Mouse (Mus musculus): Measurements from ENCODE around the gene Prss35. TPM values are rescaled to one million over a fixed set of nuclear protein-coding genes. Genes with fewer than 3 reads are reported as not detected.

The Prss35 gene
- polyA plus RNA-seq, 1 experiment = 23.0 TPM

DNA sequence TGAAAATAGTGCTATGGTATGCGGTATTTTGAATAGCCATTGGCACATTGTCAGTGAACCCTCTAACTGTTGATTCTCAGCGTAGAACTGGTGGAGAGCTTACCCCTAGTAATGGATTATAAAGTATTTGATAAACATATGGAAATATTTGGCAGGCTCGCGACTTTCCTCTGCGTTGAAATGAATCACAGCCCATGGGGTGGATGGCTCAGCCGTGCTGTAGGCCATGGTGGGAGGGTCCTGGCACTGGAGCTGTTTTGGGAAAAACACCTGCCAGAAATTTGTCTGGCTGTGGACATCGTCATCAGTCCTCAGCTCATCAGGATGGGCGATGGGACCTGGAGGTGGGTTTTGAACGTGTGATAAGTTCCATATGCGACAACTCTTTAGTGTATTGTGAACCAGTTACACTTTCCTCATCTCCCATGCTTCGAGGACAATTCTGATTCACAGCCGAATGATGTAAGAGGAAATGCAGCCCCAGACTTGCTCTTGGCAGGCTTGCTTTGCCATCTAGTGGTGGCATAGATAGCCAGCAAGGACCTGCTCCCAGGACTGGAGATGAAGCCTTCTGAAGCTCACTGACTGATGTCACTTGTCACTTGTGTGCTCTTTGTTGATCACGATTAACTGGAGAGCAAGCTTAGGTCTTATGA is 2.6 kb downstream of the Prss35 start:
- peak; percentile 85 for TF ChIP-seq CTCF (IDR thresholded peaks at IDR 0.05; ENCODE audit: borderline replicate concordance, insufficient read depth, low read length)
- TF ChIP-seq POLR2A (IDR thresholded peaks at IDR 0.05; ENCODE audit: low read depth, low read length) = 0 out of 2 replicates have a peak, but pooled peaks have one; percentile 7
- Histone ChIP-seq H3K4me3 (ENCODE audit: insufficient read depth, low read length) (no peak overlapping the region), H3K4me1 (ENCODE audit: control insufficient read depth, insufficient read depth, low read length) (peaks cover 7% of the 10 kb centered on the region), H3K27ac (ENCODE audit: insufficient read depth, low read length) (peak overlapping the region; percentile 27)

DNA sequence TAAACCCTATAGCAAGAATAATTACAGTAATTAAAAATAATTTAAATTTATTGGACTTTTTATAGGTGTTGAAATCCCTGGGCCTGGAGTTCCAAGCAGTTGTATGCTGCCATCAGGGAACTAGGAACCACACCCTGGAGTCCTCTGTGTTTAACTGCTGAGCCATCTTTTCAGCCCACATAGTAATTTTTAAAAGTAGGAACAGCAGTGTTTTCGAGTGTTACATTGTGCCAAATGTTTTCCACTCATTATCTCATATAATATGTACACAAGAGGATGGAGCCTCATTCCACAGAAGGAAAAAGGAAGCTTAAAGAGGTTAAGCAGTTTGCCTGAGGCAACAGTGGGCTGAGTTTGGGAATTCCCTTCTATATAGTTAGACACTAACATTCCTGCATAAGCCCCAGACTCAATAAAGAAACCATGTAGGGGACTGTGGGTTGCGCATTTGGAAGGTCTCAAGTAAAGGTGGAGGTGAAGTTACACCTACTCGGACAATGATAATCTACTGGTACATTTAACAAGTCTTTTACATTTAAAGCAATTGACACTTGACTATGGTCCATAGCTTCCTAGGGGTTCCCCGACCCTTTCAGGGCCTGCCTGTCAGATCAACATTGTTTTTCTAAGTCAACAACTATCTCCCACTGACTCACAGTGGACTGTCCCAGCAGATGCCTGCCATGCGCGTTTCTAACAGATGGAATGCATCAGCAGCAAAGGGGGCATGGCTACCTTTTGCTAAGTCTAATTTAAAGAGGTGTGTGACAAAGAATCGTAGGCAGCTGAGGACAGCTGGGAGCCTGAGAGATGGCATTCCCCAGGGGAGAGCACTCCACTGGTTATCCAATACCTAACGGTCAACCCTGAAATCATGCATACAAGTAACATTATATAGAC is 19.3 kb downstream of the Prss35 start:
- H3K4me1 ChIP-seq (ENCODE audit: control insufficient read depth, insufficient read depth, low read length) = no peaks in the 10 kb centered on the region
- no peak for TF ChIP-seq CTCF (IDR thresholded peaks at IDR 0.05; ENCODE audit: borderline replicate concordance, insufficient read depth, low read length)
- no peak for TF ChIP-seq POLR2A (IDR thresholded peaks at IDR 0.05; ENCODE audit: low read depth, low read length)
- H3K4me3 ChIP-seq (ENCODE audit: insufficient read depth, low read length) = no peak overlapping the region
- H3K27ac ChIP-seq (ENCODE audit: insufficient read depth, low read length) = no peak overlapping the region

DNA sequence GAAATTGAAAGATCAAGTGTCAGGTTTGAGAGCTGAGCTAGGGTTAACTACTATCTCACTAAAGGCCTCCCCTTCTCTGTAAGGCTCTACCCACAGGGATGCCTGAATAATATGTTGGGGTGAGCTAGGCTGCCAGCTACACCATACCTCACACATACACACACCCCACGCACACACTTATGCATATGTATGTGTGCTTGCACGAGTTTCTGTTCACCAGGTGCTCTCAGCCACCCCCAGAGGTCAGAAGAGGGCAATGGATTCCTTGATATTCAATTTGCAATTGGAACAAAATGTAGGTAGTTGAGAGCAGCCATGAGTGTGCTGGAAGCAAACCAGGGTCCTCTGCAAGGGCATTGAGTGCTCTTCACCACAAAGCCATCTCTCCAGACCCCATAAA is 20.6 kb downstream of the Prss35 start:
- Histone ChIP-seq H3K4me3 (ENCODE audit: insufficient read depth, low read length) (no peak overlapping the region), H3K4me1 (ENCODE audit: control insufficient read depth, insufficient read depth, low read length) (no peaks in the 10 kb centered on the region), H3K27ac (ENCODE audit: insufficient read depth, low read length) (no peak overlapping the region)
- TF ChIP-seq POLR2A (IDR thresholded peaks at IDR 0.05; ENCODE audit: low read depth, low read length) (no peak), CTCF (IDR thresholded peaks at IDR 0.05; ENCODE audit: borderline replicate concordance, insufficient read depth, low read length) (no peak)

DNA sequence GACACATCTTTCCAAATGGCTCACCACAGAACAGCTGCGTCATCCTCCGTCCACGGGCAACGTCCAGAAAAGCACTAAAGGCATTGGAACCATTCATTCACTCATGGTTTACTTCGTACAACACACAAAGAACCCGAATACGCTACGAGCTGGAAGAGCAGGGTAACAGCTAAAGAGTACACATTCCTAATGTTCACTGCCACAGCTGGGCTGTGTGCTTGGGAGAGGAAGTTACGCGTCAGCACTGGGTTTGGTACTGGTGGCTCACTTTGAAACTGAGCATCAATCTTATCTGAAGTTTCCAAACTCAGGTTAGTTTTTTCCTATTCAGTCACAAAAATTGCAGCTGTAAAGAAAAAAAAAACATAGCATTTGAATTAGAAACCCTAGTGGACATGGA is 23.5 kb downstream of the Prss35 start:
- Histone ChIP-seq H3K4me1 (ENCODE audit: control insufficient read depth, insufficient read depth, low read length) (no peaks in the 10 kb centered on the region; the same call in 1 of the 2 replicates), H3K27ac (ENCODE audit: insufficient read depth, low read length) (no peak overlapping the region), H3K4me3 (ENCODE audit: insufficient read depth, low read length) (no peak overlapping the region)
- TF ChIP-seq POLR2A (IDR thresholded peaks at IDR 0.05; ENCODE audit: low read depth, low read length) = no peak
- no peak for TF ChIP-seq CTCF (IDR thresholded peaks at IDR 0.05; ENCODE audit: borderline replicate concordance, insufficient read depth, low read length)

DNA sequence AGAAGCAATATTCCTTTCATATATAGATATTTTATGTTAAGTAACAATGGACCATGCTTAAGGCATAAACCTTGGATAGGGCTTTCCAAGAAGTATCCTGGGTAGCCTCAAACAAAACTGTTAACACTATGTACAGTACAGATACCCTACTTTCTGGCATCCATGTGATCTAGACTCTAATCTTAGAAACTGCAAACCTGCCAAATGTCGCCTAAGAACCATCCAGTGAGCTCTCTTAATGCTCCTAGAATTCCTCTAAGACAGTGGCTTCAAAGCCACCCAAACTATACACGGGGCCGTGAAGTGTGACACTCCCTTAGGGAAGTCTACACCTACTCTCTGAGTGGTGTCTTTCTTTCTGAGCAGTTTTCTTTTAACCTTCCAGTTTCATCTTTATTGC is 29.4 kb downstream of the Prss35 start:
- Histone ChIP-seq H3K27ac (ENCODE audit: insufficient read depth, low read length) (no peak overlapping the region), H3K4me3 (ENCODE audit: insufficient read depth, low read length) (no peak overlapping the region), H3K4me1 (ENCODE audit: control insufficient read depth, insufficient read depth, low read length) (peaks cover 4% of the 10 kb centered on the region)
- no peak for TF ChIP-seq CTCF (IDR thresholded peaks at IDR 0.05; ENCODE audit: borderline replicate concordance, insufficient read depth, low read length)

DNA sequence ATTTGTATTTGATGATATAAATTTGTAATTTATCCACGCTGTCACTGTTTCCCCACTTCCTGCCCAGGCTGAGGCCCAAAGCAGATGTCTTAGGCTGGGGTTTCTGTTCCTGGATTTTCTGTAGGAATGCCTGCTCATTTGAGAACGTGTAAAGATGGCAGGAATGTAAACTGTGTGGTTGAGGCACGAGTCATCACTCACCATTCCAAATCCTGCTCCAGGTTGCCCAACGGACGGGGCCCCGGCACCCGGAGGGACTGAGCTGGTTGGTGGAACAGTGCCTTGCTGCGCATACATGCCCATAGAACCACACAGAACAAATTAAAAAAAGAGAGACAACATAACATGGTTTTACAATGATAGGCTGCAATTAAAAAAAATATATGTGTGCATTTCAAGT is 30.5 kb downstream of the Prss35 start:
- Histone ChIP-seq H3K4me1 (ENCODE audit: control insufficient read depth, insufficient read depth, low read length) (peaks cover 4% of the 10 kb centered on the region), H3K4me3 (ENCODE audit: insufficient read depth, low read length) (no peak overlapping the region), H3K27ac (ENCODE audit: insufficient read depth, low read length) (no peak overlapping the region)
- no peak for TF ChIP-seq CTCF (IDR thresholded peaks at IDR 0.05; ENCODE audit: borderline replicate concordance, insufficient read depth, low read length)
- TF ChIP-seq POLR2A (IDR thresholded peaks at IDR 0.05; ENCODE audit: low read depth, low read length) = no peak

DNA sequence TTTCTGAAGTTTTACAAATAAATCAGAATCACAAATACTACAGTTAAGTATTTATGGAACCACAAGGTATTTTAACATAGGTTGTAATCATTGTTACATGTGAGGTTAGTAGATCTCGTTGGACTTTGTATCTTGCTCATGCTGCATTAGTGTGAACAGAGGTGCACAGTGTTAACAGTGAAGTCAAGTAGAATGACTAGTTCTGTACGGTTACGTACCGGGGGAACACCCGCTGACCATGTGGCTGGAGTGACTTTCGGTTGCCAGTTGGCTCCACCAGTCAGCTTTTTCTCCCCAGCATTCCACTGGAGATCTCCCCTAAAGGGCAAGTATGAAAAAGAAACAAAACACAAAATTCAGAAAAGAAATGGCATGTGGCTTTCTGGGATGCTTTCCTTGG is 31.9 kb downstream of the Prss35 start:
- Histone ChIP-seq H3K4me3 (ENCODE audit: insufficient read depth, low read length) (no peak overlapping the region), H3K4me1 (ENCODE audit: control insufficient read depth, insufficient read depth, low read length) (peaks cover 4% of the 10 kb centered on the region), H3K27ac (ENCODE audit: insufficient read depth, low read length) (no peak overlapping the region)
- no peak for TF ChIP-seq POLR2A (IDR thresholded peaks at IDR 0.05; ENCODE audit: low read depth, low read length)
- no peak for TF ChIP-seq CTCF (IDR thresholded peaks at IDR 0.05; ENCODE audit: borderline replicate concordance, insufficient read depth, low read length)

DNA sequence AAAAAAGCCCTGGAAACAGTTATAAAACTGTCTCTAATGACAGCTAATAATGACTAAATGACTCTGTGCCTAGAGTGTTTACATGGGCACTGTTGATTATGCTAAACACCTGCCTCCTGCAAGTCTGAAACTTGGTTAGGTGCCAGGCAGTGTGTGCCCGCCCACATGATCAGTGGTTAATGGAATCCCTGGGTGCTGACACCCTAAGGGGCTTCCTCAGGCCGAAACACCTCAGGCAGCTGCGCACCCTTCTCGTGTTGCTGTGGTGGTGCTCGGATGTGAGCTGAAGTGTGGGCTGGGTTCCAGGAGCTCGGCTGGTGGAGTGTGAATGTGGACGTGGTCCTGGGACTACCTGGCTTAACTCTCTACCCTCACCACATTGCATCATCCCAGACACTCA is 33.9 kb downstream of the Prss35 start:
- Histone ChIP-seq H3K4me1 (ENCODE audit: control insufficient read depth, insufficient read depth, low read length) (peaks cover 4% of the 10 kb centered on the region; the same call in 1 of the 2 replicates), H3K27ac (ENCODE audit: insufficient read depth, low read length) (no peak overlapping the region), H3K4me3 (ENCODE audit: insufficient read depth, low read length) (no peak overlapping the region)
- no peak for TF ChIP-seq CTCF (IDR thresholded peaks at IDR 0.05; ENCODE audit: borderline replicate concordance, insufficient read depth, low read length)
- no peak for TF ChIP-seq POLR2A (IDR thresholded peaks at IDR 0.05; ENCODE audit: low read depth, low read length)

DNA sequence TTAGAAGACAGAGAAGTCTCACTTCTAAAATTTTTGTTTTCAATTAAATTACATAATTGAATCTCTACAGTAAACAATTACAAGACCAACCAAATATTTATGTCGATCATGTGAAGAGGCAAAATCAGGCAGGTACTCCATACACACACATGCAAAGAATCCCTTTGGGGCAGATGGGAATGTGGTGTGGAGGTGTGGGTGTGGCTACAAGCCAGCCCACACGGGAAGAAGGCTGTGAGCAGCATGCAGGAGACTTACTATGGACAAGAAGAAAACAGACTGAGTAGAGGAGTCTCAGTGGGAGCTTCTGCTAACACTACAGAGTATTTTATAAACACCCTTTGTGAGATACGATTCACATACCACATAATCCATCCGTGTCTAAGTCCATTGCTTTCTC is 34.8 kb downstream of the Prss35 start:
- TF ChIP-seq POLR2A (IDR thresholded peaks at IDR 0.05; ENCODE audit: low read depth, low read length) (no peak), CTCF (IDR thresholded peaks at IDR 0.05; ENCODE audit: borderline replicate concordance, insufficient read depth, low read length) (no peak)
- Histone ChIP-seq H3K4me1 (ENCODE audit: control insufficient read depth, insufficient read depth, low read length) (peaks cover 3% of the 10 kb centered on the region; the same call in 1 of the 2 replicates), H3K4me3 (ENCODE audit: insufficient read depth, low read length) (no peak overlapping the region), H3K27ac (ENCODE audit: insufficient read depth, low read length) (no peak overlapping the region)

DNA sequence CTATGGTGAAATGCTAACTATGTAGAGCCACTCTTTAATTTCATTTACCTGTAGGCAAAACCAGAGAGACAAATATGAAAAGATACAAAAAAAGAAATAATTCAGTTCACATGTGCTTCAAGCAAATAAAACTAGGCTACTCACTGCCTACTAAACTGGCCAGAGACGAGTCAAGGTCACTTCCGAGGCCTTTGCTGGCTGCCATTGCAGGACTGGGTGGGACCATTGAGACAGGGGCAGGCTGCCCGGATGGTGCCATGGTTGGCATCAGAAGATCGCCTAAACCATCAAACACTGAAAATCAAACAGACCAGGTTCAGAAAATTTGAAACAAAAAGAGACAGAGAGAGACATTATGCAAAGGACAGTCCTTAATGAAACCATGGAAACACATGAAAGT is 38.0 kb downstream of the Prss35 start:
- no peaks in the 10 kb centered on the region for H3K4me1 ChIP-seq (ENCODE audit: control insufficient read depth, insufficient read depth, low read length)
- no peak overlapping the region for H3K4me3 ChIP-seq (ENCODE audit: insufficient read depth, low read length)
- H3K27ac ChIP-seq (ENCODE audit: insufficient read depth, low read length) = no peak overlapping the region
- TF ChIP-seq CTCF (IDR thresholded peaks at IDR 0.05; ENCODE audit: borderline replicate concordance, insufficient read depth, low read length) (no peak), POLR2A (IDR thresholded peaks at IDR 0.05; ENCODE audit: low read depth, low read length) (no peak)
